Mouse (Mus musculus): ENCODE data around the gene Thbs4.

The Thbs4 gene

DNA sequence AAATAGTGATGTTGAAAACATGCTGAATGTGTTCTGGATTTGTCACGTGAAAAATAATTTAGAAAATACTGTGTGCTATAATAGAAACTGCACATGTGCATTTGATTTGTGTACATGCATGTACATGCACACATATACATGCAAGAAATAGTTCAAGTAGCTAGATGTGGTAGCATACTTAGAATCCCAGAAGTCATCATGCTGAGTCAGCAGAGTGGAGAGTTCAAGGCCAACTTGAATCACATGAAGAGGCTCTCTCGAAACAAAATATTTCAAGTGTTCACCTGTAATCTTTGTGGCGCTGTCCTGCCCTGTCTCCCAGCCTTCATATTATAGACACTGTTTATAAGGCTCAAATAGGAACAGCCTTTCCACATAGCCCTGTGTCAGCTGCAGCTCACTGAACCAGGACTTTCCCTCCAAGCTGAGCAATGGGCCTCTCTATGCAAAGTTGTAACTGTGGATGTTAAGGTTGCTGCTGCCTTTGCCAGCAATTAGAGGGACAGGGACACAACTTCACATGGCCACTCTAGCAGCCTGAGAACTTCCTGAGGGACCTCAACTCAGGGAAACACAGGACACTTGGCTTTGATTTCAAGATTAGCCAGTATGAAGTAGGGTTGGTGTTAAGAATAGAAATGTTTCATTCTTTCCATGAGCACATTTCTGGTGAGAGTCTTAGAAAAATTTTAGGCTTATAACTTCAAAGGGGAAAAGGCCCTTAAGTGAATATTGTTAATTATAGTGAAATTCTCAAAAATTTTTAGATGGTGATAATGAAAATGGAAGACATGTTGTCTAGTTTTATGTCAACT lies 76.6 kb downstream of the Thbs4 start:
- DNase-seq (ENCODE audit: low spot score): no peak

DNA sequence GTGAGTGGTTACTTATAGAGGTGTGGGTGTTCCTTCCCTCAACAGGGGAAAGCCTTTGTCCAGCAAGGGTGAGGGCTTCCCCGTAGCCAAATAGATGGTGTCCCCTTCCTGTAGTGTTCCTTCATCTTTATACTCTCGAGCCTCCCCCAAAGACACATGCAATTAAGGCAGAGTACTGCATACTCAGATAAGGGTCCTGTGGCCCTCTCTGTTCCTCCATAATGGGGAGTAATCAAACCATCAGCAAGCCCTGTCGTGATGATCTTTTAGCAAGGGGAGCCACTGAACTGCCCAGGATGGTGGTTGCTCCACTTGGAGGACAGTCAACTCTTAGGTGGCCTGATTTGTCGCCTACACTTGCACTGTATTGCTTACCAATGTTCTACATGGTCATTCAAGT lies 82.0 kb downstream of the Thbs4 start:
- no peak for DNase-seq (ENCODE audit: low spot score)

DNA sequence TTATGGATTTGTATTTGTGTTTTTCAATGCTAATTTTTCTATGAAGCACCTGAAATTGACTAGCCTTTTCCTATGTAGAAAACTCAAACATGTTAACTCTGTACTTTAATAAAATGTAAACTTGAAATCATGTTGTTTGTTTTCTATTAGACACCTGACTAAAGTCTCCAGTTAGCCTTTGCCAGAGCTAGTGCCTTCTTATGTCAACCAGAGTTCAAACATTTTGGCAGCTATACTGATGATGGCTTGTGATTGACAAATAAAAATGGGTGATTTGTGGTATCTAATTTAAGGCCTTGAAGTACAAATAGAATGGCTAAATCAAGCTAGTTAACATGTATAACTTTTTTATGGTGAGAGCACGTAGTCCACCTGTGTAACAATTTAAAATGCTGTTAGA lies 82.8 kb downstream of the Thbs4 start:
- no peak for DNase-seq (ENCODE audit: low spot score)

DNA sequence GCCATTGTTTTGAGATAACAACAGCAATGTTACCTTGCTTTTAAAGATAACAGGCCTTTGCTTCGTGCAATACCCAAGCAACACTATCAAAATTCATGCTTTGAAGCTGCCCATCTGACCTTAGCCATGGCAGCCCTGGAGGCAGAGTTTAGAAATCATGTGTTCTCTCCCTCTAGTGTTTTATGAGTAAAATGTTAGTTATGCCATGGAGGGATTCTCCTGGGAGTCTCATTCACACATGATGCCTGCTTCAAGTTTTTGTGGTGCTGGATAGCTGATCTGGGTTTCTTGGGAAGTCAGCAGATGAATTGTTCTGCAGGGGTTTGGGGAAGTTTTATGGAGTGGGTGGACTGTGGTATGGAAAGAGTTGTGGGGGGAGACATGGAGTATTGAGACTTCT lies 84.3 kb downstream of the Thbs4 start:
- no peak for DNase-seq (ENCODE audit: low spot score)

DNA sequence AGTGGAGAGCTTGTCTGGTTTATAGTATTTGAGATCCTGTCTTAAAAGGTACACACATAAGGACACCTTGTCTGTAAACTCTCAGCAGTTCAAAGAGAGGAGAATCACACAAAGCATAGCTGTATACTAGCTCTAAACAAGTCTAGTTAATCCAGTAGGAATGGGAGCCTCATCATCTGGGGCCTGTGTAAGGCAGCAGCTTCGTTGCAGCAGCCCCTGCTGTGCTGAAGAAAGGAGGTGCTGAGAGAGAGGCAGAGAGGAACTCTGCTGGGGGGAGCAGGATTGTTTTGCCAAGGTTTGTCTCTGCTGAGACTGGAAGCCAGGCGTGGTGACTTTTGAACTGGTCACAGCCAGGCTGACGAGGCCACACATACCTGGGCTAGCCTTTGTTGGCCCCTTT lies 85.1 kb downstream of the Thbs4 start:
- no peak for DNase-seq (ENCODE audit: low spot score)

DNA sequence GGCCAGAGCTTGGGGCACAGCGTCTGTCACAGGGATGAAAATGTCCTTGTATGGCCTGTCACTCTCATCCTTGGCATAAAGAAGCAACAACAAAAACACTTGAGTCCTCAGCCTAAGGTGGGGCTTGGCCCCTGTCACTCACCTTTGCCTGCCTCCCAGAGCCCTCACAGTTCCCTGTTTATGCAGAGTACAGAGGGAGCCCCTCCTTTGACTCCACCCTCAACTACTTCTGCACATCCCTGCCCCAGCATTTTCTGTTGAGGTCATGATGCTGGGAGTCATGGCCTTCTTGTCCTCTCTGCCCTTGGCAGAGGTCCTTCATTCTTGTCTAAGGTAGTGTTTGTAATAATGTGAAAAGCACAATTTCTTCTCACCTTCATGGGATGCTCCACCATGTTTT lies 86.2 kb downstream of the Thbs4 start:
- DNase-seq (ENCODE audit: low spot score): no peak

DNA sequence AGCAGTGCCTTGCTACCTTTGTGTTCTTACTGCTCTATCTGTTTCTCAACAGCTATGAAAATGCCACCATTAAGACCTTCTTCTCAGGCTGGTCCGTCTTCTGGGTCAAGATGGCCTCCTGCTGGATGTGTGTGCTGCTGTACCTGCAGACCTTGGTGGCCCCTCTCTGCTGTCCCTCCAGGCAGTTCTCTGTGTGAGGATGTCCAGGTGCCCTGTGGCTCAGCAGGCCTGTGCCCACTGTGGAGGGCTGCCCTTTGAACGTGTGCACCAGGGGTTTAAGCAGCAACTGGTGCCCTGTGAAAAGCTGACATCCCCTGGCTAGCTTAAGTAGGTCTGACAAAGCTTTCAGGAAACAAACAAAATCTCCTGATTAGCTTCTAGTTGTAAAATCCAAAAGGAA lies 86.7 kb downstream of the Thbs4 start:
- DNase-seq (ENCODE audit: low spot score): no peak

DNA sequence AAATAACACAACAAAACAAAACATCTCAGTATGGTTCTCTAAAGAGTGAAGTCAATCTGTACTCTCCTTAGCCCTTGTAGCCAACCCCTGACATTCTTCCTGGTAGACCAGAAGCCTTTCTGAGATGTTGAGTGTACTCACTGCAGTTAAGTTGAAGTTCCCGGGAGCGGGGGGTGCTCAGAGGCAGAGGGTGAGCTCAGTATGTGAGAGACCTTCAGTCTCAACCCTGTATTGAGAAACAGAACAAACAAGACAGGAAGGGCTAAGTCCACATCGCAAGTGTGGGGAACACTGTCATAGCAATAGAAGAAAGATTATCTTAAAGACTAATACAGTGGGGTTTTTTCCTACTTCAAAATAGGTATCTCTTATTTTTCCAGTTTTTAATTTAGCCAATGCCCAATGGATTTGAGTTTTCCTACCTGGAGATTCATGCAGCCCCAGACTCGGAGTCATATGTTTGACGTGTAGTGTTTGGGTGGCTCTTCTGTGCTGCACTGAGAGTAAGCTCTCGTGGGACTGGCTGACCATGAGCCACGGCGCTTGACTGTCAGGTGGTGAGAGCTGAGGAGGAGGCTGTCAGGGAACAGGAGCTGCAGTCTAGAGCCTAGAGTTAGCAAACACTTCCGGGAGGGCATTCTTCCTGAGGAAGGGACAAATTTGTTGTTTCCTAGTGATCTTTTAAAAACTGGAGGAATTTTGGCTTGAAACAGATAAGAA lies 88.1 kb downstream of the Thbs4 start:
- no peak for DNase-seq (ENCODE audit: low spot score)

DNA sequence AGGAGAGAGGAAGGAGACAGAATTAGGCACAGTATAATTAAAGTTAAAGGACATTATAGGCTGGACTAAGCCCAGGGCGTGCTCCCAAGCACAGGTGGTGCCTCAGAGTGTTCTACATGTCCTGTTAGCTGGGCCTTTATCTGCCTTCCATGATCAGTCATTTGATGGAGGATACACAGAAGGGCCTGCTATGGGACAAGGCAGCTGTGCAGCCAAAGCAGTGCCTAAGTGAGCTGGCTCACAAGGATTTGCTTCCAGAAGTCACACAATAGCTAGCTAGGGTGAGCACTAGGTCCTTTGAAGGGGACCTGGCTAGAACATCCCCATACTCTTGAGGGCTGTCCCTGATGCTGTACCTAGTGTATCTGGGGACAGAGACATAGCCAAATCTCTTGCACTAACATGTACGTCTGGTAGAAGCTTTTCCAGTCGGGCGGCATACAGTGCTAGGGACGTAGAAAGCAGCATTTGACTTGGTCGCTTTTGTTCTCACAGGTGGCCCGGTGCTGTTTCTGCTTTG lies 89.5 kb downstream of the Thbs4 start:
- DNase-seq (ENCODE audit: low spot score): no peak

DNA sequence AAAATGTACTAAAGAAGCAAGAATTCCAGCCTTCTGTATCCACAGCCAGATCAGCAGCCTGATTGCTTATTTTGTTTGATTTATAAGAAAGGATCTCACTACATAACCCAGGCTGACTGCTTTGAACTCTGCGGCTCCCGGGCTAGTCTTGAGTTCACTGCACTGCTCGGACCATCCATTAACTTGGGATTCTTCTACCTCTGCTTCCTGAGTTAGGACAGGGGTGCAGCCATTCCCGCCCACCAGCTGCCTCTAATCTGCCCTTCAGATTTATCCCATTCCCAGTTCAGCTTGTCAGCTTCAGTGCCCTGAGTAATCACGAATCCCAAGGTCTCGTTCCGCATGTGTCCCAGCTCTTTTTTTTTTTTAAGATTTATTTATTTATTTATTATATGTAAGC lies 90.4 kb downstream of the Thbs4 start:
- DNase-seq (ENCODE audit: low spot score): no peak

DNA sequence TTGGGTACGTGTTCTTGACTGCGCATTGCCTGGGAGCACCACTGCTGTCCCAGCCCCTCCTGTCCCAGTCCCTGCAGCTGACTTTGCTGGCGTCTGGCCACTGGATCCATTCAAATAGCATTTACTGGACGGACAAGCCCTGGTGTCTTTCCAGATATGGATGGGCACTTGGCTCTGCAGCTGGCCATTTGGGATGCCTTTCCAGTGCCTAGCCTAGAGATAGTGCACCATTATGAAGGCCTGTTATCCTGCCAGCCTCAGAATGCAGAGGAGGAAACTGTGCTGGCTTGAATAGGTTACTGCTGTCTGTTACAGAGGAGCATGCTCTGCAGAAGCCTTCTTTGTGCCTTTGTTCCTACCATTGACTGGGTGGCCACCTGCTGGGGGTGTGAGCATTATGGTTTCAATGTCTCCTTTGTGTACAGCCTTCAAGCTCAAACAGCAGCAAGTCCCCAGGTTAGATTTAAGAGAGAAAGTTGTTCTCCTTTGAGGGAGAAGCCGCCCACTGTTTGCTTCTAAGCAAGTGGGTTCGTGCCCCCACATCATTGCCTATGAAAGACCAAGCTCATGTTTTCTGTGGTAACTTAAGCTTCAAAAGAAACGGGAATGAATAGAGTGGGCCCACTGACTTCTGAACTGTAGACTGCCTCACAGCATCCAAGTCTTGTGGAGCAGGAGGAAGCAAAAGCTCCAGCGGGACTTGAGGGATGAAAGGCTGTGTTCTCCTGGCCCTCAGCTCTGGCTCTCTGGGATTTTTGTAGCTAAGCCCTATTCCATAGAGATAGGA lies 91.2 kb downstream of the Thbs4 start:
- DNase-seq (ENCODE audit: low spot score): peak; percentile 9

DNA sequence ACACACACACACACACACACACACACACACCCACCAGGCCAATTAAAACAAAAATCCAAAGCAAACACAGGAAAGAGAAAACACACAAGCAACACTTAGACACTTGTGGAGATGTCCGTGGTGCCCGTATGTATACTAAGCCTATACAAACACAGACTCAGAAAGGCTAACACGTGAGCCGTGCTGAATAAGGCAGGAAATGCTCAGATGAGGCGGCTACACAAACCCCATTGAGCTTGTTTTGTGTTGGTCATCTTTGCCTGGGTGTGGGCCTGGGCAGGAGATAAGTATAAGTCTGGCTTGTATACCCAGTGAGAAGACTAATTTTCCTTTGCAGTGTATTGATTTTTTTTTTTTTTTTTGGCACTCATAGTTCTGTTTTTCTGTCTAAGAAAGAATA lies 92.6 kb downstream of the Thbs4 start:
- DNase-seq (ENCODE audit: low spot score): no peak
